Mouse (Mus musculus) liver, embryonic 14.5 days (tissue): Measurements from ENCODE around the gene Tpm3.

Experiments
- CTCF ChIP-seq: IDR thresholded peaks from 2 replicates; pipeline ENCODE4 v1.5.1; 2016; ENCODE audit warnings: antibody characterized with exemption, low read depth, control low read depth
- EP300 ChIP-seq: IDR thresholded peaks from 2 replicates; pipeline ENCODE4 v1.6.1; 2016; ENCODE audit warnings: antibody characterized with exemption, low read depth

DNA sequence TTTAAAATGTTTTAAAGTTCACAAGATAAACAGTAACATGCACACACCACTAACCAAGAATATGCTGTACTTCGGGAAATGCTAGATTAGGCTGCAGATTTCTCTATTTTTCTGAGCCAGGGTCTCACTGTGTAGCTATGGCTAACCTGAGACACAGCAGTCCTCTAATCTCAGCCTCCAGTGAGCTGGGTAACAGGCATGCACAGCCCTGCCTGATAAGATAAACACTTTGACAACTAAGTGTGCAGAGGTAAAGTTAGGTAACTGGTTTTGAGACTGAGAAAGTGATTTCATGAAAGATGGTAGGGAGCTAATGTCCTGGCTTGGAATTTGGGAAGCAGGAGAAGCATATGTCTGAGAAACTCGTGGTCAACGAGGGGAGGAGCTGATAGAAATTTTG is 22.0 kb downstream of the Tpm3 start:
- TF ChIP-seq CTCF = no peak
- TF ChIP-seq EP300 = 0 out of 2 replicates have a peak, but pooled peaks have one; percentile 10
